Mouse (Mus musculus) heart, embryonic 14.5 days (tissue): Measurements from ENCODE around the gene Satb1. TPM values are rescaled to one million over a fixed set of nuclear protein-coding genes. Genes with fewer than 3 reads are reported as not detected.

Experiments
- ATAC-seq: fragments of 200-750 bp; cut with Nextera tagmentation; 2 replicates; pipeline ENCODE4 v1.8.0; 2017; ENCODE audit warnings: low read depth, moderate TSS enrichment; ENCODE audit not compliant: insufficient number of reproducible peaks, insufficient read depth, low FRiP score
- H3K27ac ChIP-seq, 2 experiments: fragments of 200-500 bp in 1 of 2; fragments of 300-500 bp in 1 of 2; sonication (generic) in 1 of 2; replicated peaks in 1 of 2; 2 replicates each; pipeline ENCODE4 v1.5.1; 2012 to 2014; ENCODE audit warnings: low read depth in 2 of 2, low read length in 2 of 2, control low read depth in 1 of 2, mild to moderate bottlenecking in 1 of 2, mixed read lengths in 1 of 2; ENCODE audit not compliant: control insufficient read depth in 1 of 2, insufficient read depth in 1 of 2
- H3K27me3 ChIP-seq: fragments of 300-500 bp; sonication (generic); 2 replicates; pipeline ENCODE4 v1.6.1; 2014; ENCODE audit warnings: mild to moderate bottlenecking, low read length, control low read depth; ENCODE audit not compliant: control insufficient read depth, insufficient read depth
- H3K36me3 ChIP-seq: fragments of 300-500 bp; sonication (generic); 2 replicates; pipeline ENCODE4 v1.6.1; 2014; ENCODE audit warnings: mild to moderate bottlenecking, control low read depth, low read length, mixed read lengths; ENCODE audit not compliant: control insufficient read depth, insufficient read depth
- H3K4me1 ChIP-seq, 2 experiments: fragments of 200-500 bp in 1 of 2; fragments of 300-500 bp in 1 of 2; sonication (generic) in 1 of 2; 2 replicates each; pipeline ENCODE4 v1.6.1; 2012 to 2014; ENCODE audit warnings: low read length in 2 of 2, control low read depth in 1 of 2, mixed read lengths in 1 of 2; ENCODE audit not compliant: control insufficient read depth in 2 of 2, insufficient read depth in 2 of 2
- H3K4me2 ChIP-seq: fragments of 300-500 bp; sonication (generic); 2 replicates; pipeline ENCODE4 v1.6.1; 2014; ENCODE audit warnings: mild to moderate bottlenecking, low read length
- H3K4me3 ChIP-seq, 2 experiments: fragments of 200-500 bp in 1 of 2; fragments of 300-500 bp in 1 of 2; sonication (generic) in 1 of 2; 2 replicates each; pipeline ENCODE4 v1.5.1; 2012 to 2014; ENCODE audit warnings: low read length in 2 of 2, mild to moderate bottlenecking in 2 of 2, control low read depth in 1 of 2, low read depth in 1 of 2, moderate library complexity in 1 of 2; ENCODE audit not compliant: control insufficient read depth in 1 of 2, insufficient read depth in 1 of 2
- H3K9ac ChIP-seq: fragments of 300-500 bp; sonication (generic); 2 replicates; pipeline ENCODE4 v1.6.1; 2014; ENCODE audit warnings: mild to moderate bottlenecking, low read length
- H3K9me3 ChIP-seq: fragments of 300-500 bp; sonication (generic); 2 replicates; pipeline ENCODE4 v1.6.1; 2016; ENCODE audit warnings: low read length, control low read depth; ENCODE audit not compliant: control insufficient read depth
- WGBS: fragments of 180-500 bp; shearing (Covaris S2); extraction: QIAGEN DNeasy Blood & Tissue Kit; methylation state at CpG from one replicate; pipeline ENCODE4 v1.1.7; 2014; 5-methylcytosine and 5-hydroxymethylcytosine counted together
- polyA plus RNA-seq: library from polyadenylated mRNA; unstranded; fragments of >200 nt; fragmentation: Nextera tagmentation; extraction: Ambion mirVana; gene quantifications from 2 replicates; pipeline ENCODE4 v1.2.1, GENCODE M21; 2014

Gene Satb1
- polyA plus RNA-seq, 1 experiment from 2014 or later, result 12.2 TPM

- WGBS, result 88% methylated on average over 18 of the region's 18 CpGs
Measured at GRCm38 (mm10) chr17:51775070-51775881, 57.8 kb downstream of the Satb1 start.

GRCm38 (mm10) chr17:51763600-51763999, 69.5 kb downstream of the Satb1 start:
- ATAC-seq, result no peak
- WGBS, result 86% methylated on average over 8 of the region's 8 CpGs
- no peaks in the 10 kb centered on the region for H3K4me1 ChIP-seq

More at GRCm38 (mm10) chr17:51775070-51775881, 57.8 kb downstream of the Satb1 start:
- Histone ChIP-seq H3K4me1 (no peaks in the 10 kb centered on the region), H3K9ac (no peak overlapping the region), H3K4me2 (no peak overlapping the region), H3K36me3 (peaks cover 14% of the 10 kb centered on the region), H3K4me3 (no peak overlapping the region), H3K27ac (no peak overlapping the region), H3K27me3 (no peaks in the 10 kb centered on the region), H3K9me3 (no peaks in the 10 kb centered on the region)
- ATAC-seq, result no peak

GRCm38 (mm10) chr17:51762503-51762902, 70.6 kb downstream of the Satb1 start:
- no peak for ATAC-seq
- 77% methylated on average over 7 of the region's 7 CpGs for WGBS
- no peak overlapping the region for H3K4me2 ChIP-seq

More at GRCm38 (mm10) chr17:51763600-51763999, 69.5 kb downstream of the Satb1 start:
- Histone ChIP-seq H3K9ac (no peak overlapping the region), H3K9me3 (no peaks in the 10 kb centered on the region), H3K27me3 (no peaks in the 10 kb centered on the region), H3K4me3 (no peak overlapping the region), H3K27ac (no peak overlapping the region), H3K36me3 (peaks cover 11% of the 10 kb centered on the region; the same call in 1 of the 2 replicates), H3K4me2 (no peak overlapping the region)

GRCm38 (mm10) chr17:51760997-51761655, 72.0 kb downstream of the Satb1 start:
- H3K4me1 ChIP-seq, result no peaks in the 10 kb centered on the region
- H3K4me3 ChIP-seq, result no peak overlapping the region
- ATAC-seq, result no peak
- H3K4me2 ChIP-seq, result no peak overlapping the region
- no peak overlapping the region for H3K9ac ChIP-seq
- 85% methylated on average over 17 of the region's 17 CpGs for WGBS
- no peaks in the 10 kb centered on the region for H3K9me3 ChIP-seq
- H3K27ac ChIP-seq, result no peak overlapping the region
- H3K27me3 ChIP-seq, result no peaks in the 10 kb centered on the region
- H3K36me3 ChIP-seq, result 0 out of 2 replicates have a peak, but pooled peaks cover 4% of the 10 kb centered on the region

More at GRCm38 (mm10) chr17:51762503-51762902, 70.6 kb downstream of the Satb1 start:
- no peaks in the 10 kb centered on the region for H3K9me3 ChIP-seq
- H3K9ac ChIP-seq, result no peak overlapping the region
- H3K4me3 ChIP-seq, result no peak overlapping the region
- H3K27ac ChIP-seq, result no peak overlapping the region
- H3K4me1 ChIP-seq, result no peaks in the 10 kb centered on the region
- H3K36me3 ChIP-seq, result peaks cover 9% of the 10 kb centered on the region; the same call in 1 of the 2 replicates
- no peaks in the 10 kb centered on the region for H3K27me3 ChIP-seq

DNA sequence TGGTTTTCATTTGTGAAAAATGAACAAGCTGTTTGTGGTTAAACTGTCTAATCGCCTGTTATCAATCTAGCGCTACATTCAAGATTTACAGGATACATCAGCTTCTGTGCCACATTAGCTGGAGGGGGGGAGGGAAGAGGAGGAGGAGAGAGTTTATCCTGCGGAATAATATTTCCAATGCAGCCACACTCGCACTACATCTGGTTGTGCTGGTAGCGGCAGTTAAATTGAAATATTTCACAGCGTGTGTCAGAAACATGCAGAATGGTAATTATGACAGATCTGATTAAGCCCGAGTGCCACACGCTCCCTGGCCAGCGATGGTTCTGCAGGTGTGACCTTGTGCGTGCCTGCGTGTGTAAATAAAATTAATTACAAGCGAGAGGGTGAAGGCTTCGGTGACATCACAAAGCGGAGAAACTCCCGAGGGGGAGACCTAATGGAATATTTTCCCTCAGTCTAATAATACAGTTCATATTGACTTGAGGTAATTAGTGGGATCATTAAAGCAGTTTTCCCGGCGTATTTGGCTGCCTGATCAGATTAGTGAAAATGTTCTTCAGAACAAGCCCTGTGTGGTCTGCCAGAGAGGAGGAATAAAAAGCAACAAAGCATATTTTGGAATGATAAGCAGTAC, 72.7 kb downstream of the Satb1 start:
- ATAC-seq, result no peak
- WGBS, result 92% methylated on average over 17 of the region's 17 CpGs
- no peak overlapping the region for H3K4me2 ChIP-seq
- H3K4me3 ChIP-seq, result no peak overlapping the region
- H3K27me3 ChIP-seq, result no peaks in the 10 kb centered on the region
- 0 out of 2 replicates have a peak, but pooled peaks cover 4% of the 10 kb centered on the region for H3K36me3 ChIP-seq
- H3K9ac ChIP-seq, result no peak overlapping the region
- no peak overlapping the region for H3K27ac ChIP-seq
- no peaks in the 10 kb centered on the region for H3K9me3 ChIP-seq
- H3K4me1 ChIP-seq, result no peaks in the 10 kb centered on the region

DNA sequence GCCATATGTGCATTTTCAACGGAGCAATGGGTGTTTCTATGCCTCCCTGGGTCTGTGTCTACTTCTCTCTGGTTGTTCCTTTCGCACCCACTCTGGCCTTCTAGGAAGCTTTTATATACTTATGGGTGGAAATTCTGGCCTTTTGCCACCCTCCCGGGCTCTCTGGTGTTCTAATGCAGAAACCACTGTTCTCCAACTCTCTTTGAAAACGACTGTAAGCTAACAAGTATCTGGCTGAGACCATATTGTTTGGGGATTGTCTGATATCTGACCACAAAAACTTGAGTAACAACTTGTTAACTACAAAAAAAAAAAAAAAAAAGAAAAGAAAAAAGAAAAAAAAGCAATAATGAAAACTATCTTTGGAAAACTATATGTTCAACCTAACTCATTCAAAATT, 73.6 kb downstream of the Satb1 start:
- no peaks in the 10 kb centered on the region for H3K27me3 ChIP-seq
- no peaks in the 10 kb centered on the region for H3K9me3 ChIP-seq
- H3K4me1 ChIP-seq, result no peaks in the 10 kb centered on the region
- no peak overlapping the region for H3K9ac ChIP-seq
- ATAC-seq, result no peak
- no peak overlapping the region for H3K4me3 ChIP-seq
- 0 out of 2 replicates have a peak, but pooled peaks cover 4% of the 10 kb centered on the region for H3K36me3 ChIP-seq
- no peak overlapping the region for H3K4me2 ChIP-seq
- H3K27ac ChIP-seq, result no peak overlapping the region
- WGBS, result 88% methylated on average over 4 of the region's 4 CpGs

DNA sequence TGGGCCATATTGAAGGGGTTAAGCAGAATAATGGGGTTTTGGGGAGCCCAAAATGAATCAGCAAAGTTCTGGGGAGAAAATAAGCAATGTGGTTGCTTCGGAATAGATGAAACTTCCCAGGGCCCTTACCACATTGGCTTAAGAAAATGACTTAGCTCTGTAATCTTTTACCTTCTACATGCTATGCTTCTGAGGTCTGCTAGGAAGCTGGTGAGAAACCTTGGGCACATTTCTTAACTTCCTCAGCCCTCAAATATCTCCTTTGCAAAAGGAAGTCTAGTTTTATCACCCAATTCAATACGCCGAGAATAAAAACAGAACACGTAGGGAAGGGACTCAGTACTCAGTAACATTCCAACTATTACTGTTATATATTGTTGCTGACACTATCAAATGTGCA, 80.9 kb downstream of the Satb1 start:
- Histone ChIP-seq H3K4me3 (no peak overlapping the region), H3K27me3 (no peaks in the 10 kb centered on the region), H3K9ac (no peak overlapping the region), H3K4me2 (no peak overlapping the region), H3K9me3 (no peaks in the 10 kb centered on the region), H3K36me3 (no peaks in the 10 kb centered on the region), H3K27ac (no peak overlapping the region), H3K4me1 (no peaks in the 10 kb centered on the region)
- 76% methylated on average over 4 of the region's 4 CpGs for WGBS
- no peak for ATAC-seq
